Mouse (Mus musculus) stomach, postnatal 0 days (tissue): ENCODE measurements around the gene Itga1. TPM values are rescaled to one million over a fixed set of nuclear protein-coding genes. Genes with fewer than 3 reads are reported as not detected.
A peak's percentile ranks its signal among the peaks of the same experiment; 100 is the strongest.

Experiments used
- ATAC-seq: fragments of 200-750 bp; cut with Nextera tagmentation; 2 replicates; pipeline ENCODE4 v1.8.0; 2017; ENCODE audit not compliant: low FRiP score, low TSS enrichment
- DNase-seq: peaks from one replicate; pipeline ENCODE4 v3.0.0-alpha.2; 2016; ENCODE audit warnings: low spot score
- H3K27ac ChIP-seq: fragments of 300-500 bp; sonication (generic); replicated peaks from 2 replicates; pipeline ENCODE4 v1.5.1; 2014; ENCODE audit warnings: mild to moderate bottlenecking, control low read depth
- H3K27me3 ChIP-seq: fragments of 300-500 bp; sonication (generic); 2 replicates; pipeline ENCODE4 v1.6.1; 2014; ENCODE audit warnings: low read length; ENCODE audit not compliant: control insufficient read depth, insufficient read depth
- H3K36me3 ChIP-seq: fragments of 300-500 bp; sonication (generic); 2 replicates; pipeline ENCODE4 v1.6.1; 2014; ENCODE audit warnings: low read length, mixed read lengths; ENCODE audit not compliant: control insufficient read depth, insufficient read depth
- H3K4me1 ChIP-seq: fragments of 300-500 bp; sonication (generic); replicated peaks from 2 replicates; pipeline ENCODE4 v1.6.1; 2014; ENCODE audit warnings: antibody characterized with exemption; ENCODE audit not compliant: control insufficient read depth, insufficient read depth
- H3K4me2 ChIP-seq: fragments of 300-500 bp; sonication (generic); replicated peaks from 2 replicates; pipeline ENCODE4 v1.6.1; 2014; ENCODE audit warnings: low read depth, mild to moderate bottlenecking, control low read depth, moderate library complexity
- H3K4me3 ChIP-seq: fragments of 300-500 bp; sonication (generic); 2 replicates; pipeline ENCODE4 v1.5.1; 2014; ENCODE audit warnings: low read depth, low read length, control low read depth
- H3K9ac ChIP-seq: fragments of 300-500 bp; sonication (generic); 2 replicates; pipeline ENCODE4 v1.6.1; 2014; ENCODE audit warnings: mild to moderate bottlenecking, low read length, control low read depth, mixed read lengths
- H3K9me3 ChIP-seq: fragments of 300-500 bp; sonication (generic); 2 replicates; pipeline ENCODE4 v1.6.1; 2016; ENCODE audit warnings: low read length; ENCODE audit not compliant: control insufficient read depth
- CTCF ChIP-seq: IDR thresholded peaks from 2 replicates; pipeline ENCODE4 v1.5.1; 2016; ENCODE audit warnings: antibody characterized with exemption, low read depth, mild to moderate bottlenecking, moderate library complexity
- EP300 ChIP-seq: optimal IDR thresholded peaks from 2 replicates; pipeline ENCODE3; 2016; ENCODE audit warnings: antibody characterized with exemption
- WGBS: fragments of 180-500 bp; shearing (Covaris S2); extraction: QIAGEN DNeasy Blood & Tissue Kit; methylation state at CpG from one replicate; pipeline ENCODE4 v1.1.7; 2014; 5-methylcytosine and 5-hydroxymethylcytosine counted together
- polyA plus RNA-seq: library from polyadenylated mRNA; unstranded; fragments of >200 nt; fragmentation: Nextera tagmentation; extraction: Ambion mirVana; gene quantifications from 2 replicates; pipeline ENCODE4 v1.2.1, GENCODE M21; 2015

The Itga1 gene
- polyA plus RNA-seq, 1 experiment from 2014 or later = 18.4 TPM

- Histone ChIP-seq H3K9me3 (no peaks in the 10 kb centered on the region), H3K4me1 (no peaks in the 10 kb centered on the region; the same call in 1 of the 2 replicates), H3K9ac (no peak overlapping the region), H3K27me3 (no peaks in the 10 kb centered on the region), H3K27ac (no peak overlapping the region), H3K4me2 (no peak overlapping the region), H3K4me3 (no peak overlapping the region), H3K36me3 (no peaks in the 10 kb centered on the region)
- no peak for TF ChIP-seq EP300
- 61% methylated on average over 5 of the region's 5 CpGs for WGBS
- no peak for DNase-seq
- ATAC-seq = no peak
Observed at GRCm38 (mm10) chr13:115057555-115057954, 44.2 kb downstream of the Itga1 start.

- H3K9me3 ChIP-seq = no peaks in the 10 kb centered on the region
- ATAC-seq = no peak
- no peak for DNase-seq
- TF ChIP-seq CTCF = no peak
- TF ChIP-seq EP300 = no peak
- peak overlapping the region; percentile 24; the same call in 1 of the 2 replicates for H3K4me2 ChIP-seq
- WGBS = 19% methylated on average over 9 of the region's 9 CpGs
- peak overlapping the region; percentile 53; the same call in 1 of the 2 replicates for H3K27ac ChIP-seq
- H3K4me3 ChIP-seq = 0 out of 2 replicates have a peak overlapping the region, but pooled peaks have one; percentile 6
- no peaks in the 10 kb centered on the region for H3K36me3 ChIP-seq
- no peak overlapping the region for H3K9ac ChIP-seq
- H3K4me1 ChIP-seq = peaks cover 3% of the 10 kb centered on the region; the same call in 1 of the 2 replicates
- H3K27me3 ChIP-seq = no peaks in the 10 kb centered on the region
Observed at GRCm38 (mm10) chr13:115054783-115055182, 47.0 kb downstream of the Itga1 start.

- Histone ChIP-seq H3K9me3 (no peaks in the 10 kb centered on the region), H3K4me2 (no peak overlapping the region), H3K27ac (no peak overlapping the region), H3K36me3 (no peaks in the 10 kb centered on the region), H3K9ac (no peak overlapping the region), H3K27me3 (no peaks in the 10 kb centered on the region), H3K4me1 (peaks cover 3% of the 10 kb centered on the region; the same call in 1 of the 2 replicates), H3K4me3 (no peak overlapping the region)
- DNase-seq = no peak
- ATAC-seq = no peak
- TF ChIP-seq CTCF (no peak), EP300 (no peak)
- WGBS = 80% methylated on average over 7 of the region's 7 CpGs
Observed at GRCm38 (mm10) chr13:115052568-115052967, 49.2 kb downstream of the Itga1 start.

- H3K4me3 ChIP-seq = no peak overlapping the region
- H3K27me3 ChIP-seq = no peaks in the 10 kb centered on the region
- TF ChIP-seq EP300 (no peak), CTCF (no peak)
- peaks cover 3% of the 10 kb centered on the region; the same call in 1 of the 2 replicates for H3K4me1 ChIP-seq
- DNase-seq (no peak), ATAC-seq (peak; percentile 76; the same call in 1 of the 2 replicates)
- H3K27ac ChIP-seq = peak overlapping the region; percentile 36; the same call in 1 of the 2 replicates
- H3K9me3 ChIP-seq = no peaks in the 10 kb centered on the region
- 53% methylated on average over 13 of the region's 13 CpGs for WGBS
- H3K4me2 ChIP-seq = no peak overlapping the region
- H3K9ac ChIP-seq = no peak overlapping the region
- H3K36me3 ChIP-seq = no peaks in the 10 kb centered on the region
Observed at GRCm38 (mm10) chr13:115050660-115051559, 50.9 kb downstream of the Itga1 start.

- Histone ChIP-seq H3K36me3 (no peaks in the 10 kb centered on the region), H3K27ac (no peak overlapping the region), H3K27me3 (no peaks in the 10 kb centered on the region), H3K4me3 (no peak overlapping the region), H3K4me2 (no peak overlapping the region), H3K9ac (no peak overlapping the region), H3K9me3 (no peaks in the 10 kb centered on the region), H3K4me1 (no peaks in the 10 kb centered on the region)
- ATAC-seq (no peak), DNase-seq (no peak)
- no peak for TF ChIP-seq EP300
- no peak for TF ChIP-seq CTCF
- 36% methylated on average over 2 of the region's 2 CpGs for WGBS
Observed at GRCm38 (mm10) chr13:115042652-115043051, 59.1 kb downstream of the Itga1 start.

GRCm38 (mm10) chr13:115037304-115037703, 64.5 kb downstream of the Itga1 start:
- H3K4me1 ChIP-seq = no peaks in the 10 kb centered on the region
- H3K9ac ChIP-seq = no peak overlapping the region
- no peak overlapping the region for H3K4me3 ChIP-seq
- H3K27ac ChIP-seq = no peak overlapping the region
- H3K27me3 ChIP-seq = no peaks in the 10 kb centered on the region
- H3K36me3 ChIP-seq = no peaks in the 10 kb centered on the region
- TF ChIP-seq EP300 (no peak), CTCF (no peak)
- H3K9me3 ChIP-seq = no peaks in the 10 kb centered on the region
- DNase-seq = no peak
- H3K4me2 ChIP-seq = no peak overlapping the region
- peak; percentile 15; the same call in 1 of the 2 replicates for ATAC-seq
- WGBS = 59% methylated on average over 4 of the region's 4 CpGs
